Mouse (Mus musculus) erythroblast, adult 5-6 weeks (primary cell): Measurements from ENCODE around the gene Pak7. TPM values are rescaled to one million over a fixed set of nuclear protein-coding genes. Genes with fewer than 3 reads are reported as not detected.

Source experiments
- ATAC-seq: replicated peaks from 2 replicates; pipeline ENCODE4 v1.8.0; 2016; ENCODE audit warnings: moderate number of reproducible peaks, mild to moderate bottlenecking, moderate TSS enrichment, inconsistent platforms; ENCODE audit not compliant: poor library complexity, low FRiP score, severe bottlenecking
- total RNA-seq, 2 experiments: library from RNA; stranded (forward) in 1 of 2; stranded (reverse) in 1 of 2; fragments of 150-400 nt in 1 of 2; fragments of 200-764, 138-1000 nt in 1 of 2; gene quantifications; 2 replicates each; pipeline versions ENCODE4 v1.2.3 to v1.2.4; 2015 to 2017; ENCODE audit warnings: low replicate concordance in 2 of 2

Pak7 gene
- total RNA-seq, 2 experiments from 2014 or later, result not detected

GRCm38 (mm10) chr2:136231228-136231627, 156.5 kb downstream of the Pak7 start:
- ATAC-seq, result no peak

GRCm38 (mm10) chr2:136204034-136204433, 183.7 kb downstream of the Pak7 start:
- ATAC-seq, result no peak

- ATAC-seq, result no peak
Observed at GRCm38 (mm10) chr2:136175030-136175429, 212.7 kb downstream of the Pak7 start.

- no peak for ATAC-seq
Observed at GRCm38 (mm10) chr2:136150752-136151151, 237.0 kb downstream of the Pak7 start.

GRCm38 (mm10) chr2:136149530-136149929, 238.2 kb downstream of the Pak7 start:
- ATAC-seq, result no peak

DNA sequence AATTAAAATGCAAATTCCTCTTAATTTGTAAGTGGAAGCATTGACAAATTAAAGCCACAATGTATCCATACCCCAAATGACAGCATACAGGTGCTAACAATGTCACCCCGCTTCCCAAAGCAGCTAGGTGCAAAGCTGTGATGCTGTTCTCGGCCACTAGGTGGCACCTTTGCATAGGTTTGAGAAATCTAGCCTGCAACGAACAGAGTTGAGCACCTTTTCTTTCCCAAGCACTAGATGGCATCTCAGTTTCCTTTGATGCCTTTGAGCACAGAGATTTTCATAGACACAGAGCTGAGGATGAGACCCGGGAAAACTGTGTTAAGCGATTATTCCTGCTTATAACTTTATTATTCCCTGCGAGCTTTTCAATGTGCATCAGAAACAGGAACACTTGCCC, 238.8 kb downstream of the Pak7 start:
- no peak; the same call in 1 of the 2 replicates for ATAC-seq

DNA sequence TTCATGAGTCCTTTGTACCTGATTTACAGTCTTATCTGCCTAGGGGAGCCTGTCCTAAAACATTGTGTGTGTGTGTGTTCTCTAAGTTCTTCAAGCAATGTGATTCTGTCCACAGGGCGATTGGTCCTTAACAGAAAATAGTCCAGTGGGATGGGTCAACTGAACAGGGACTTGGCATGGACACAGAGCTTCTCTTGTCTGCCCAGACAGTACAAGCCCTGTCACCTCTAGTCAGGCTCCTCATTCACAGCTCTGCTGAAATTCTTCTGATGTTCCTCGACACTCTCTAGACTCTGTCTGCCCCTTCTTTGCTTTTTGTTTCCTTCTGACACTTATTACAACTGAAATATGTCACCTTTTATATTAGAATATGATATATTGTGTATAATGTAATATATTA, 247.0 kb downstream of the Pak7 start:
- ATAC-seq, result no peak

GRCm38 (mm10) chr2:136139159-136140069, 248.4 kb downstream of the Pak7 start:
- no peak for ATAC-seq

GRCm38 (mm10) chr2:136138451-136138850, 249.3 kb downstream of the Pak7 start:
- ATAC-seq, result no peak

- ATAC-seq, result no peak
Observed at GRCm38 (mm10) chr2:136121867-136122266, 265.9 kb downstream of the Pak7 start.

DNA sequence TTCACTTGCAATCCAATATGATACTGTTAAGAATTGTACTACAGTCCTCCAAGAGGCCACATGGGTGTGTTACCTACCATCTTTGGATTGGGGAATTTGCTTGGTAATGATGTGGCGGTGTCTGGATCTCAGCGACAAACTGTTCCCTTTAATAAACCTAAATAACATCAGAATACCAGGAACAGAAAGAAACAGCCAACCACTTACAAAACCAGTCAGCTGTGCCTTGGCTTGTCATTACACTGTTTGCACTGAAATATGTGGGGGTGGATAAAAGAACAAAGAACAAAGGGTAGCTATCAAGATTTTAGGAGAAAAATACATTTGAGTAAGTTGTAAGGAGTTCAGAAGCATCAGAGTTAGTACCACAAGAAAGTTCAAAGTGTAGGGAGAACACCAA, 269.8 kb downstream of the Pak7 start:
- ATAC-seq, result no peak

- no peak for ATAC-seq
Observed at GRCm38 (mm10) chr2:136113374-136113773, 274.4 kb downstream of the Pak7 start.

GRCm38 (mm10) chr2:136109038-136109363, 278.8 kb downstream of the Pak7 start:
- no peak for ATAC-seq

DNA sequence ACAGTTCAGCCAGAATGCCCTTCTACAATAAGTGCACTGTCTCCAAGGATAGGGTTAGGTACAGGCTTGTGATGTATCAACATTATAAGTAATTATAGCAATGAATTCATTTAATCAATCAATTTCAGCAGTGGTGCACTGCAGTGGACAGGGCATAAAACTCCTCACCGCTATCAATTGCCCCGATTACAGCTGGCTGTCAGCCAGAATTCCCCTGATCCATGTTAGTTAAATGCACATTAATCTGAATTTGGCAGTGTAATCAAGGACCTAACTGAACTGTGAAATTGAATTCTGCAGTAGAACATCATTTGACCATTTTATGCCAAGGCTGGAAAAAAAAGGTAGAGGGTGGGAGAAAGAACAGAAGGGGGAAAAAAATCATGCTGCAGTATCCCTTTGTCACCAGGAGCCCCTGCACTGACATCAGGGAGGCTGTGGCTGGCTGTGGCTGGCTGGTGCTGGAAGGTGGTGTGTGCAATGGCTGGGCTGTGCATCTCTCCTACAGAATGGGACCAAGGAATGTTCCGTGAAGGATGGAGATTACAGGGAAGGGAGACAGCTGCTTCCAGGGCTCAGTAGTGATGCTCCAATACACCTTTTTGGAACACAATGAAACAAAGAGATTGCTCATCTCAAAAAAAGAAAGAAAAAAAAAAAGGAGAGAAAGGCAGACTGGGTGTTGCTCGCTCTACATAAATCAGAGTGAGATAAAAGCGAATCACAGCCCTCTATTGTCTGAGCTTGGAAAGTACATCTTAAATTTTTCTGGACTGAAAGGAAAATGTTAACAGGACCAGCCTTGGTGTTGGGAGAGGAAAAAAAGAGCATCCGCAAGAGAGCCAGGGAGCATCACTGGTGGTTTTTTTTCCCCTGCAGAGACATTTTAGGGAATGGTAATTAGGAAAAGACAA, 279.4 kb downstream of the Pak7 start:
- ATAC-seq, result no peak

- ATAC-seq, result no peak
Observed at GRCm38 (mm10) chr2:136107597-136107996, 280.2 kb downstream of the Pak7 start.

- ATAC-seq, result no peak
Observed at GRCm38 (mm10) chr2:136097143-136097542, 290.6 kb downstream of the Pak7 start.

- no peak for ATAC-seq
Observed at GRCm38 (mm10) chr2:136095978-136096377, 291.8 kb downstream of the Pak7 start.

DNA sequence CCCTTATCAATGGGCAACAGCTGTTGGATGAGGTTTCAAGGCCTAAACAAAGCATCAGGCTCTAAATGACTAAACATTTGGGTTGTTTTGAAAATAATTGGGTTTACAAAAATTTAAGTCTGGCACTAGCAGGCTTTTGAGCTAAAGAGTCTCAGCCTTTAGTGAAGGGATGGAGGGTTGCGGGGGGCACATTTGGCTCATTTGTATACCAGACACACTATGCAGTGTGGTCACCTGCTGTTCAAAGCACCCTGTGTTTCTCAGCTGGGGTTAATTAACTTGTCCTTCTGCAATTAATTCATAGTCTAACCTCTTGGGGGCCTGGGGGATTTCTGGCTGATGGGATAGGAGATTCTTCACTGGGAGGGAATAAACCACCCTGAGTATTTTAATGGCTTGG, 323.4 kb downstream of the Pak7 start:
- no peak for ATAC-seq

GRCm38 (mm10) chr2:136059029-136059669, 328.6 kb downstream of the Pak7 start:
- ATAC-seq, result no peak

DNA sequence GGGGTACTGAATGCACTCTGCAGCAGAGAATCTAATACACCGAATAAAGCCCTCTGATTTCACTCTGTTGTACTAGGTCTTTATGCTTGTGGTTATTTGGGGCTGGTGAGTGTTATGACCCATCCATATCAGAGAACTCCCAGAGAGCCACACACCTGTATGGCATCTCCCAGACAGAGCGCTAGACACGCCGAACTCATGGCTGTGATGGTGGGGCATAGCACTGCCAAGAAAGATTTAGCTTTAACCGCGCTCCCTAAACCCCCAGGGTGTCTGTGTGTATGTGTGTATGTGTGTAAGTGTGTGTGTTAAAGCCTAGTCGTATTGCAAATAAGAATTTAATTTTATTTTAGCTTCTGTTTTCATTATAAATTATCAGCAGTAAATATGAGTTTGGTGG, 329.4 kb downstream of the Pak7 start:
- no peak for ATAC-seq
